Mouse (Mus musculus): ENCODE measurements around the gene Zfp592.

GRCm38 (mm10) chr7:81060908-81061307, 67.4 kb downstream of the Zfp592 start:
- TF ChIP-seq CTCF (IDR thresholded peaks at IDR 0.05) (peak; percentile 80), EP300 (IDR thresholded peaks at IDR 0.05) (no peak)

All from lung, postnatal 0 days (tissue).